Mouse (Mus musculus) WW6 (cell line): ENCODE measurements around the gene Sytl1.

ENCODE experiments used
- DNase-seq: peaks from one replicate; pipeline ENCODE4 v3.0.0-alpha.2; 2013; ENCODE audit warnings: low read depth, low spot score

Gene Sytl1

GRCm38 (mm10) chr4:133211751-133212561, 51.0 kb downstream of the Sytl1 start, which contains the start of the genes Cd164l2 and Gpr3:
Gene Cd164l2, plus strand, starts transcription at chr4:133212131.
Gene Gpr3, minus strand, starts transcription at chr4:133212536.
- DNase-seq: no peak

- no peak for DNase-seq
Observed at GRCm38 (mm10) chr4:133210788-133211390, 52.0 kb downstream of the Sytl1 start.

GRCm38 (mm10) chr4:133210023-133210787, 52.7 kb downstream of the Sytl1 start:
- no peak for DNase-seq

- DNase-seq: no peak
Observed at GRCm38 (mm10) chr4:133209366-133209765, 53.5 kb downstream of the Sytl1 start.

- no peak for DNase-seq
Observed at GRCm38 (mm10) chr4:133204379-133204778, 58.5 kb downstream of the Sytl1 start.

GRCm38 (mm10) chr4:133203591-133203990, 59.3 kb downstream of the Sytl1 start:
- DNase-seq: no peak
